Mouse (Mus musculus): ENCODE data around the gene Rufy4.
A peak's percentile ranks its signal among the peaks of the same experiment; 100 is the strongest.

Gene Rufy4

DNA sequence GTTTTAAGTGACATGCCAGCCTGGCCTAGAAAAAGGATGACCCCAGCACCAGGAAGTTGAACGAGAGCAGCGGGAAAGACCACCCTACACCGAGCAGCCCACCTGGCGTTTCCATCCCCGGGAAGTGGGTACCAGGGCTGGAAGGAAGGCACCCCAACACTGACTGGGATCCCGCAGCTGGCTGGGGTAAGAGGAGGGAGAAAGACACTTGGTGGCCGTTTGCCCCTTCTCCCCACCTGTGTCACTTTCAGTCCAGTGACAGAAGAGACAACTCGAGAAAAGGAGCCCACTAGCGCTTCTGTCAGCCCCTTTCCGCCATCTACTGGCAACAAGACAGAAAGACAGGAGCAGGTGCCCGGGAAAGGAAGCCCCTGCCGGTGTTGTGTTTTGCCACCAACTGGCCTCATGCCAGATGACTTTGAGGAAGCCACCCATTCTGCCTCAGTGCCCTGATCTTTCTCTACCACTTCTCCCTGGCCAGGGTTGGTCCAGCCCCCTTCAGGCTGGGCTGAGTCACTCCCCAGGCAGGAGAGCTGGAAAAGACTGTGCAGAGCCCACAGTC, at the start of gene Rufy4:
TSS of gene Rufy4 (plus strand) at position 551 of the 562 bp plus-strand sequence.
- DNase-seq (ENCODE audit: low spot score in 2 of 2) = peak; percentile 84 to 86

DNA sequence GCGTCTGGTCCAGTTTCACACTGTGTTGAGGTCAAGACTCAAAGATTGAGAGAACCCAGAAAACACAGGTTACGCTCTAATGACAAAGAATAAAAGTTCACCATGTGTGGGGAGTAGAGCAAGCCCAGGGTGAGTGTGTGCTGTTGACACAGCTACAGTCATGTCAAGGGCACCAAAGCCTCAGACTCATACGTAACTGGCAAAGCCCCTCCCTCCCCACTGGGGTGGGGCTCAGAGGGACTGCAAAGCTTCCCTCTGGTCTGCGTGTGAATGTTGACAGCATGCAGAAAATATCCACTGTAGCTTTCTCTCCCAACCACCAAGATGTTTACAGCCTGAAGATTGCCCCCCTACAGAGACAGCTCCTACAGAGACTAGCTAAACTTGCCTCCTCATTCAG, 49.1 kb upstream of the Rufy4 start:
- DNase-seq (ENCODE audit: low spot score in 2 of 2) = no peak

DNA sequence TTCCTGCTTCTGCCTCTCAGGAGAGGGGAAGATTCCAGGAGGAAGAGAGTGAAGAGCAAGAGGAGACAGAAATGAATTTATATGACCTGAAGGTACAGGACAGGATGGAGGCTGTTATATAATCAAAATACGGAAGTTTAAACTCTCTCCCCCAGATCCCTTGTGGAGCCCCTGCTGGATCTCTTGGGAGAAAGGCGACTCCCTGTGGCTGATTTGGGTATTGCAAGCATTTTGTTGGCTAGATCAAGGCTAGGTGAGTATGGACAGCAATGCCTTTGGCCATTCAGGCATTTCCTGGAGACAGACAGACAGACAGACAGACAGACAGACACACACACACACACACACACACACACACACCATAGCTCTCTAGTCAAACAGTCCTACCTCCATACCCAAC, 48.0 kb upstream of the Rufy4 start:
- peak; percentile 55 to 65 for DNase-seq (ENCODE audit: low spot score in 2 of 2)

DNA sequence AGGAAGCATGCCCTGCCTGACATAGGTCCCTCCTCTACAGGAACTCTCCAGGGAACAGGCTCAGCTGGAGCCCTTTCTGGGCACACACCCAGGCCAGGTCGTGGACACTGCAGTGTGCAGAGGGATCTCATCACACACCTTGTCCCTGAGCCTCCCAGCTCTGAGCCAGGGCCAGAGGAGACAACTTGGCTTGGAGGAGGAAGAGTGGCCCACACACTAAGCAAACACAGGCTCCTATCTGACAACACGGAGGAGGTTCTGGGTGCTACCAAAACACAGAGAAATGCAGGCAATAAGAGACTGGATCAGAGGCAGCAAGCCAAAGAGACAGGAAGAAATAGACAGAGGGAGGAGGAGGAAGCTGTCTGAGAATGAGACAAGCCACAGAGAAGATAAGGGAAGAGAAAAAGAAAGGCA, 43.8 kb upstream of the Rufy4 start:
- no peak for DNase-seq (ENCODE audit: low spot score in 2 of 2)

DNA sequence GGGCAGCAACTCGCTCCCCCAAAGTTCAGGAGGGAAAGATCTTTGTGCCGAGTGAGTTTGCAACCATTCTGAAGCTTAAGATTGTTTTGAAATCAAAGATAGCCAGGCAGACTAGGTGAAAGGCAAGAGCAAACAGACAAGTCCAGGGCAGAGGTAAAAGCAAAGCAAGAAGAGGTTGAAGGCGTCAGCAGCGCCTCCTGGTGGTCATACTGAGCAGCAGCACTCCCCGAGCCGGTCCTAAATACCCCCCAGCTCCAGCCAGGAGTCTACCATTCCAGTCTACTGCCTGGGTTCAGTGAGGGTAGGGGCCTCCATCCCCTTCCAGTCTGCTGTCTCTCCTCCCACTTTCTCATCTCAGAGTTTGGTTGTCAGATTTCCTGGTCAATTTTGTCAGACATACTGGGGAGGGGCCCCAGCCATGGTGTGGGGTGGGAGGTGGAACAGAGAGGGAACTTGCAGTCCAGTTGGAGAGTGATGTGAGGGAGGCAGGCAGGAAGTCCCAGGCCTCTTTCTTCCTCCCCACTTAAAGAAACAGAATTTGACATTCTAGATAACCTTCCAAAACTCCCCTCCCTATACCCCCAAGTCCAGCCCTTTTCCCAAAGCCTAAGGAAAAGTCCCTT, 42.4 kb upstream of the Rufy4 start:
- peak; percentile 28 to 41 for DNase-seq (ENCODE audit: low spot score in 2 of 2)

DNA sequence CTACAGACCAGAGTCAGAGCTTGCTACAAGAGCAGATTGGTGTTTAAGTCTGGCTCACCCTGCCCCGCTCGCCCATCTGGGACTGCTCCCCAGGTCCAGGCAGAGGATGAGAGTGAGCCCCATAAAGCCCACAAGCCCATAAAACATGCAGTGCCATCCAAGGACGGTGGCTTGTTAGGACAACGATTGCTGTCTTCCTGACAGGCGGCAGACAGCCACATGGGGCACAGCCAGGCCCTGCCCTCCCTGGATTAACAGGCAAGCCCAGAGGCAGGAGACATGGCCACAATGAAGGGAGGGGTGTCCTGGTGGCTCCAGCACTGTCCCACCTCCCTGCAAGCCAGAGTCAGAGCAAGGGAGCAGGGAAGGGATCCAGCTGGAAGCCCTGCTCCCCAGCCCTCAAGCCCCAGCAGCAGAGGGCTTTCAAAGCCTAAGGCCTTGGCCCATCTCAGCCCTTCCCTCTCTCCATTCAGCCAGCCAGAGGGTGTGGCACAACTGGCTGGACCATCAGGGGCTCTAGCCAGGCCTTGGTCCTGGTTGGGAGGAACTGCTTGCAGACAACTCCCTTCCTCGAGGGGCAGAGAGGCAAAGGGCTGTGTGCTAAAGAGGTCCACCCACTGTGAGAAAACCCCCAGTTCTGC, 41.2 kb upstream of the Rufy4 start:
- no peak for DNase-seq (ENCODE audit: low spot score in 2 of 2)

DNA sequence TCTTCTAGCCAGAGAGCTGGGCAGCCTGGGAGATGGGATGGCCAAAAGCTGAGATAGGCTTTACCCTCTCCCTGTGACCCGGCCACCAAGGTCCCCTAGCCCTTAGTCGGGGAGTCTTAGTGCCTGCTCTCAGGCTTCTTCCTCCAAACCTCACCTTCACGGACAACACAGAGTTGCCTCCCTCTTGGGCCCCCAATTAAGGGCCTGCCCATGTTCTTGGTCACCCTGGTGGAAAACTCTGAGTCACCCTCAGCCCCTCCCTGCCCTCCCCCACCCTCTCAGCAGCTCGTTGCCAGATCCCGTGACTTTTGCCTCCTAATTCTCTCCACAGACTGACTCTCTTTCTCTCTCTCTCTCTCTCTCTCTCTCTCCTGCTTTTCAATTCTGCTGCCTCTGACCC, 40.6 kb upstream of the Rufy4 start:
- DNase-seq (ENCODE audit: low spot score in 2 of 2) = no peak

DNA sequence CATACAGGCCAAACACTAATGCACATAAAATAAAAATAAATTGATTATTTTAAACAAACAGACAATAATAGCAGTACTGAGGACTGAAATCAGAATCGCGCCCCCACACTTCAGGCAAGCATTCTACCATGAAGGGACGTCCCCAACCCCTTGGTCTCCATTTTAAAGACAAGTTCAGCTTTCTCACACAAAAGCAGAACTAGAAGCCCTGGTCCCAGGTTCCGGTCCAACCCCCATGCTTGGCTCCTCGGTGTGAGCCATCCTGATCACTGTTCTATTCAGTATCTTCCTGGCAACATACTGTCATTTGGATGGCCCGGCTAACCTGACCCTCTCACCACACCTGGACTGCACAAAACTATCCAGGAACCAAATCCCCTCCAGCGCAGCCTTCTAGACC, 39.8 kb upstream of the Rufy4 start:
- peak; percentile 45 to 49 for DNase-seq (ENCODE audit: low spot score in 2 of 2)

DNA sequence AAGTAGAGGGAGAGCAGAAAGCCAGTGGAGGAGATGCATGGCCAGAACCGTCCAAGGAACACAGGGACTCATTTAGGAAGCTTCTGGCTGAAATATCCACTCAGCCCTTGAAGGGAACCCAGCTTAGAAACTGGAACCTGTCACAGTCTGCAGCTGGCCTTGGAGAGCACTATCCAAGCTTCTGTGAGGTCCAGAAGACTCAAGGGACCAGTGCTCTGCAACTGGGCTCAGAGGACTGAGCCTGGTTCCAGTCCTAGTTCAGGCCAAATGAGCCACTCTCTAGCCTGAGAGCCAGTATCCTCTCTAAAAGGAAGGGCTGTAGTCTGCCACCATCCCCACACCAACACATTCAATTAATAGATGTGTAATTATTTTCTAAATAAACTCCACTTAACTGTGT, 36.8 kb upstream of the Rufy4 start:
- no peak for DNase-seq (ENCODE audit: low spot score in 2 of 2)

DNA sequence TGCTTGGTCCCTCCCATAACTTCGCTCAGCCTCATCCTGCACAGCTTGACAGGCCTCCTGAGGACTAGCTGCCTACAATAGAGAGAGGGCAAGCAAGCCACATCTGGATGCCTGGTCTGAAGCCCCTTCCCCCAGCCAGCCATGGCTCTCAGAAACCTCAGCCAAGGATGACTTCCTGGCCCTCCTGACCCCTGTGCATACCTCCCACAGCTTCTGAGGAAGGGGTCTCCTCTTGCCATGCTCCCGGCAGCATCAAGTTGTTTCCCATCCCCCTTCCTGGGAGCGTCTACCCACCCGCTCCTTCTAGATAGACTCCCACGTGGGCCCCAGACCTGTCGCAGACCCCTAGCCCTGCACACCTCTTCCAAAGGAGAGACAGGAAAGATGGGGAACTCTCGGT, 35.0 kb upstream of the Rufy4 start:
- DNase-seq (ENCODE audit: low spot score in 2 of 2) = no peak

DNA sequence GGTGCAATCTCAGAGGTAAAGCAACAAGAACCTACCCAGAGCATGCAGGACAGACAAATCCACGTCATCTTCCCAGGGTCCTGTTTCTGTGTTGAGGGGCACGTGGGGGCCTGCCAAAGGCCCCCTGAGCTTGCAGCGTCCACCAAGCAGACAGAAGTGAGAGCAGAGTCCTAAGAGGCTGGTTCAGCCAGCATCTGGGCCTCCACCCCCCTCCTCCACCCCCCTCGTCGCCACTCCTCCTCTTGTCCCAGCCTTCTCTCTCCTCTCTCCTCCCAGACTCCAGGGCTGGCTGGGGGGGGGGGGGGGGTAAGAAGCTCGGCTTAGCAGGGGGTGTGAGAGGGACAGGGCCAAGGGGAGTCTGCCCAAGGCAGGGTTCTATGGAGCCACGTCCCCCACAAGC, 34.2 kb upstream of the Rufy4 start:
- DNase-seq (ENCODE audit: low spot score in 2 of 2) = no peak

DNA sequence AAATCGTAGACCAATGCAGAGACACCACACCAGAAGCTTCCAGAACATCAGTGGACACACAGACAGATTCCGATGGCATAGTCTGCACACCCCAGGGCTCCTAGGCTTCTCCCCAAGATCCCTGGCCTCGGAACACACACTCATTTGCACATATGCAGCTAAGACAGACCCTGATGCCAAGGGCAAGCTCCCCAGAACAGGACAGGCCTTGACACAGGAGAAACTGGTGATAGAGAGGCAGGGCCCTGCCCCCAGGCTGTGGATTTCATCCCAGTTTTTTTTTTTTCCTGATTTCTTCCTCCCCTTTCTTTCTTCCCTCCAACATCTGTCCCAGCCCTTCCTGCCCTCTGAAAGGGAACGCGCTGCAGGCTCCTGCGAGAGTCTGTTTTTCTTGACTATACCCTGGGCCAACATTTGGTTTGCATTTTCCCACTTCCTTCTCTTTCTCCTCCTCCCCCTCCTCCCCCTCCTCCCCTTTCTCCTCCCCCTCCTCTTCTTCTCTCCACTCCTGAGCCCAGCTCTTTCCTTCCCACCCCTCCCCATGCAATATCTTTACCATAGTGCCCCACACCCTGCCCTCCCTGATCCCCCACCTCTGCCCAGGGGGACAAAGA, 33.6 kb upstream of the Rufy4 start:
- no peak for DNase-seq (ENCODE audit: low spot score in 2 of 2)

DNA sequence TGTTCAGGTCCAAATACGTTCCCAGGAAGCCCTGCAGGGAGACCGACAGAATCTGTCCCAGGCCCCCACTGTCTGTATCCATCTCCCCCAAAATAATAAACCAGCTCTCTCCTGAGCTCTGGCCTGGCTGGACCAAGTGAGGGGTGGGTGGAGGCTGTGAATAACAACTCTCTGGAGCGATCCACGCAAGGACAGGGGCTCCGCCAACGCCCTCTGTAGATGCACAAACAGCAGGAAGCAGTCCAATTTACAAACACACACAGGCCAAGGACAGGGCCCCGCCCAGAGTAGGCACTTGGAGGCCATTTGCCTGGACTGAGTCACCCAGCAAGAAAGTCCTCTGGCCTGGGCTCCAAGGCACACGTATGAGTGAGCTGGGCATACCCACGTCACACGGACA, 33.1 kb upstream of the Rufy4 start:
- DNase-seq (ENCODE audit: low spot score in 2 of 2) = no peak

DNA sequence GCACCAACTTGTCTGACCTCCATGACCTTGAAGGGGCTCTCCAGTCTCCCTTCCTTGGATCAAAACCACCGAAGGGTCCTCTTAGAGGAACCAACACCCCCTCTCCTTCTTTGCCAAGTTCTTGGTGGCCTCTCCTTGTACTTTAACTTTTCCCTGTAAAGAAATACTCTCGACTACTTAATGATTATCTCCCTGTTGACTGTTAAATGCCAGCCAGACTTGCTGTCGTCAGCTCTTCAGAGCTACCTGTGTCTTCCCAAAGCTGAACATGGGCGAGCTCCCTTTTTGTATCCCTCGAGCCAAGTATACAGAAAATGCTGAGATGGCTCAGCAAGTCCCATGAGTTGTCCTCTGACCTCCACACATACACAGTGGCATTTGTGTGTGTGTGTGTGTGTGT, 31.9 kb upstream of the Rufy4 start:
- DNase-seq (ENCODE audit: low spot score in 2 of 2) = no peak

DNA sequence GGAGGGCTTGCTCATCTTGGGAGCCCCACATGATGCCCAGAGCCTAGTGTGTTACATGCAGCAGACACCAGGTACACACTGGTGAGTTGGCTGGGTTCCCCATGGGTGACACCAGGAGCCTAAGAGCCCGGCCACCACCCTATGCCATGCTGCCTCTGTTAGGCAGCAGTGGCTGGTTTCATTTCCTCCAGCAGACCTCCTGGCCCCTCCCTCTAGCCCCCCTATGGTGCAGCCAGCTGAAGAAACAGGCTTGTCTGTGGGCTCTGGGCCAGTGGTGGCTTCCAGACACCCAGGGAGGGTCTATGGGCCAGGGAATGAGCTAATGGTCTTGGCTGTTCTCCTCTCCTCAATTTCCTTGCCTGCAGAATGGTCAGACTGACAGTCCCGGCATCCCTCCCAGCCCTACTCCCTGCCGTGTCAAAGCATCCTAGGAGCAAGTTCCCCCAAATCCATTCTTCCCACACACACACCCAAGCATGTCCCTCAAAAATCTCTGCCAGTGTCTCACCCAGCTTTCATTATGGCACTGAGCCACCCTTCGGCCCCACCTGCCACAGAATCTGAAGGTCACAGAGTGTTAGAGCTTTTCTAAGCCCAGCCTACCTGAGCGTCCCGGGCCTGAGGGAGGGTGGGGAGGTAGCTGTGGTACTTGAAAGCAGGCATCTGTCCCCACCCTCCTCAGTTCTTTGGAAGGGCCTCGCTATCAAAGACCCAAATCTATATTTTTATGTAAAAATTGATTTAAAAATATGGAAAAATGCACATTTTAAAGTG, 30.7 kb upstream of the Rufy4 start:
- peak; percentile 70 to 76 for DNase-seq (ENCODE audit: low spot score in 2 of 2)

DNA sequence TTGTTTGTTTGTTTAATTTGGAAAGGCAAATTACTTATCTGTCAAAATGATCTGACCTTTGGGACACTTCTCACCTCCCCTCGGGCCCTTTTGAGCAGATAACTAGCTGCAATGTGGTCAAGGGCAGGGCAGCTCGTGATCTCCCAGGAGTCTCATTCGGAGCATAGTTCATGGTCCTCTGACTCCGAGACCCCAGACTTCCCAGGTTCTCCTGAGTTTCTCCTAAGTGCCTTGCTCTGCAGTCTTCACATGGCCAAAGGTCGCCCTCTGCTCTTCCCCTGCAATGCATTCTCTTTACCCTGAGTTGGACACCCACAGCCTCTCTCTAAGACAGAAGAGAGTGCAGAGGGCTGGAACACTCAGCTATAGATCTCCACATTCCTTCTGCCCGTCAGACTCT, 30.0 kb upstream of the Rufy4 start:
- DNase-seq (ENCODE audit: low spot score in 2 of 2) = no peak

DNA sequence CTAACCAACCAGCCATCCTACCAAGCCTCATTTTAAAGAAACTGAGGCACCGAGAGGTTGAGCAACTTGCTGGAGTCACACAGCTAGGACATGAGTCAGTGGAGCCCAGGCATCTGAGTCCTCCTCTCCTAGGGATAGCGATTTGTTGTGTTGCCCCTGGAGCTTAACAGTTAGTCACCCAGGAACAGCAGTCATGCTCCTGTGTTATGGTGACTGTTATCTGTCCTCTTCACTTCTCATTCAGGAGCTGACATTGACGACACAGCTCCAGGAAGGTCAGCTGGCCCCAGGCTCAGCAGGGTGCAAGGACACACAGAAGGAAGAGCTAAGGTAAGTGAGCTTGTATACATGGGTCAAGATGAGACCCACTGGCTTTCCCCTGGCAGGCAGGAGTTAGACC, 29.6 kb upstream of the Rufy4 start:
- no peak for DNase-seq (ENCODE audit: low spot score in 2 of 2)

DNA sequence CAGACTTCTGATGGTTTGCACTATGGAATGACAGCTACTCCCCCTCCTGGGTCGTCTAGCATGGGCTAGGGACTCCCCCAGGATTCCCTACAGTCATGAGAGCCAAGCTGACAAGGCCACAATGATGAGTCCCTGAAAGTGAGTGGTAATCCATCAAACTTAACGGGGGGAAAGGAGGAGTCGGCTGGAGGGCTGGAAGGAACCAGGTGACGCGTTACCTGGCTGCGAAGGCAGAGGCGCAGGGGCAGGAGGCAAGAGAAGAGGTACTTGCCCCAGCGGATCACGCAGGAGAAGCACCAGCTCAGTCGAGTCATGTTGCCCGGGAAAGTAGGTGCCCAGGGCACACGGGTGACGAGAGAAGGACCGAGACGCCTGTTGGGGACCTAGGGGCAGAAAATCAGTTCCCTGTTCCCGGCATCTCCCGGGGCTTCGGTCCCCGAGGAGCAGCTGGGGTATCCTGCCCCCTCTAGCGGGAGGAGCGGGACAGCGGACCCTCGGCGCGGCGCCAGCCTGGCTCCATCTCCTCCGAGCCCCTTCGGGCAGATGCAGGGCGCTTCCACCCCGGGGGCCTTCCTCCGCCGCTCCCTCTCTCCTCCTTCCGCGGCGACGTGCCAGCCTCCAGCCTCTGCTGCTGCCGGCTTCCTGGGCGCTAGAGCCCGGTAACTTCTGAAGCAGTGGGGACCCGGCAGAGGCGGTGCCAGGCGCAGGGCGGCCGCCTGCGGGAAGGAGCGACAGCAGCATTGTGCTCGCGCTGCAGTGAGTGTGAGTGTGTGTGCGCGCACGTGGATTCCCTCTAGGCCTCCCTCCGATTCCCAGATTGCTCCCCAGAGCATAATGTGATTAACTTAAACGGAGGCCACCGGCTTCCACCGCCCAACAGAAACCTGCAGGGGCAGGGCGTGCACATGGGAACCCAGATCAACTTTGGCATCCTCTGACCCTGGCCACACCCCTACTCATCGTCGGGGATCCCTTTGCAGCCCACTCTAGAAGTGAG, 27.0 kb upstream of the Rufy4 start:
- DNase-seq (ENCODE audit: low spot score in 2 of 2) = no peak

DNA sequence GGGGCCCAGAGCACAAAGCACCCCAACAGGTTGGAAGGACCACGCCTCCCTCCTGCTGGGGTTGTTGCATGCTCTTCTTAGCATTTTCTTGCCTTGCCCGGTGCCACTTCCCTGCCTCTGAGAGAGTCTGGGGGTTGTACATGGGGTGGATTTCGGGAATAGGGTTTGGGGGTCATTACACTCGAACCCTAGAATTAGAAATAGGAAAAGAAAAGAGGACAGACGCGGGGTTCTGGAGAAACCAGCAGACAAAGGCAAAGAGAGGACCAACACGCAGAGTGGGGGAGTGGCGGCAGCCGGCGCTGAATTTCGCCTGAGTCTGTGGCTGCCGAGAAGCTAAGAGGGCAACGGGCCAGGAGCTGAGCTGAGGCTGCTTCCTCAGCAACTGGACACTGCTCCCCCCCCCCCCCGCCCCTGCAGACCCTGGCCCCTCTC, 26.3 kb upstream of the Rufy4 start:
- DNase-seq (ENCODE audit: low spot score in 2 of 2) = no peak

DNA sequence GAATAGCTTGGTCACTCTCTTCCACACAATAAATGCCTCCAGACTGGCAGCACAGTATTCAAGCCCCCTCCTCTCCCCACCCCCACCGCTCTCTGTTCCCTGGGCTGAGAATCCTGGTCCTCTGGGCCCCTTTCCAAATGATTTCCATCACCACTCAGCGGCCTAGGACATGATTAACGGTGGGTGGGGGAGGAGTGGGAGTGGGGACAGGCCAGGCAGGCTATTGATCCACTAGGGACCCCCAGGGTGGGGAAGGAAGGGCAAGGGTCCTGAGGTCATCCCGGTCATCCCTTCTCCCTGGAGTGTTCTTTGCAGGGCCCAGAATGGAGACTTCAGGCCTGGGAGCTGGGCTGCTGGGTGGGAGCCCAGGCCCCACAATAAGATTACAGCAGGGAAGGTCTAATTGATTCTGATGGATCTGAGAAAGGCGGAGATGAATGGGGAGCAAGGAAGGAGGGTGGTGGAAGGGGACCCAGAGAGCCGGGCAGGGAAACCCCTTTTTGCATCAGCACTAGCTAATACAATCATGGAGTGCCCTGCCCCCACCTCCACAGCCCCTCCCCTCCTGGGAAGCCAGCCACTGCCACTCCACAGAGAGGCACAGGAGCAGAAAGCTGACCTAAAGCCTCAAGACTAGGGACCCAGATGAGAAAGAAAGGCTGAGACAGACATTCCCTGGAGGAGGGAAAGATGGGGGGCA, 21.5 kb upstream of the Rufy4 start:
- DNase-seq (ENCODE audit: low spot score in 2 of 2) = no peak

Data from spleen, postnatal 36 days (tissue).